Mouse (Mus musculus): ENCODE results near the gene Gm28038.

- TF ChIP-seq CHD2 (IDR thresholded peaks at IDR 0.05; ENCODE audit: low read length) (no peak), SIN3A (IDR thresholded peaks at IDR 0.05; ENCODE audit: low read length) (no peak), POLR2AphosphoS5 (IDR thresholded peaks at IDR 0.05; ENCODE audit: borderline replicate concordance, low read depth, low read length) (no peak)
Observed at GRCm38 (mm10) chr2:30336174-30336915, 55.5 kb downstream of the Gm28038 start.

Data from MEL (cell line).